Mouse (Mus musculus): Measurements from ENCODE around the gene Rapgef1. TPM values are rescaled to one million over a fixed set of nuclear protein-coding genes. Genes with fewer than 3 reads are reported as not detected.
"Not testable (repeated sequence)": the region's sequence is repeated elsewhere in the genome, so short reads cannot be mapped to it uniquely, and the experiment has no call there.

Gene Rapgef1
- polyA plus RNA-seq, 1 experiment from 2014 or later = 19.8 TPM

DNA sequence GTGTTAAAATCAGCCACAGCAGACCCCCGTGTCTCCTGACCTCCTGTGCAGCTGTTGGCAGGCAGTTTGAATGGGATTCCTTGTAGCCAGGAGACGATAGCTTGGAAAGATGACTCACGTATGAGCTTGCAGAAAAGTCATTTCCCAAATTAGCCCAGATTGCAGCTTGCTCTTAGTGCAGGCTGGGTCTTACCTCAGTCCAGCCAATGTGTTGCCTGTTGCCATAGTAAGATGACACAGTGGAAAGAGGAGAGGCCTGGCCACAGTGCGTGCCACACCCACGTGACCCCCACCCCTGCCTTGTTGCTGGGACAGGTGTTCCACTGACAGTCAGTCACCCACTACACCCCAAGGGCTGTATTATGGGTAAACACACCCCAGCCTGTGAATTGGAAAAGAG is 5.2 kb downstream of the Rapgef1 start:
- ATAC-seq = no peak
- no peaks in the 10 kb centered on the region for H3K9me3 ChIP-seq
- H3K36me3 ChIP-seq = no peaks in the 10 kb centered on the region
- 85% methylated on average over 5 of the region's 5 CpGs for WGBS
- H3K4me3 ChIP-seq (replicated peaks) = no peak overlapping the region
- no peak overlapping the region for H3K9ac ChIP-seq (replicated peaks)
- peaks cover 53% of the 10 kb centered on the region for H3K4me1 ChIP-seq (replicated peaks)
- no peak overlapping the region for H3K27ac ChIP-seq
- H3K4me2 ChIP-seq (replicated peaks) = no peak overlapping the region
- no peaks in the 10 kb centered on the region for H3K27me3 ChIP-seq

DNA sequence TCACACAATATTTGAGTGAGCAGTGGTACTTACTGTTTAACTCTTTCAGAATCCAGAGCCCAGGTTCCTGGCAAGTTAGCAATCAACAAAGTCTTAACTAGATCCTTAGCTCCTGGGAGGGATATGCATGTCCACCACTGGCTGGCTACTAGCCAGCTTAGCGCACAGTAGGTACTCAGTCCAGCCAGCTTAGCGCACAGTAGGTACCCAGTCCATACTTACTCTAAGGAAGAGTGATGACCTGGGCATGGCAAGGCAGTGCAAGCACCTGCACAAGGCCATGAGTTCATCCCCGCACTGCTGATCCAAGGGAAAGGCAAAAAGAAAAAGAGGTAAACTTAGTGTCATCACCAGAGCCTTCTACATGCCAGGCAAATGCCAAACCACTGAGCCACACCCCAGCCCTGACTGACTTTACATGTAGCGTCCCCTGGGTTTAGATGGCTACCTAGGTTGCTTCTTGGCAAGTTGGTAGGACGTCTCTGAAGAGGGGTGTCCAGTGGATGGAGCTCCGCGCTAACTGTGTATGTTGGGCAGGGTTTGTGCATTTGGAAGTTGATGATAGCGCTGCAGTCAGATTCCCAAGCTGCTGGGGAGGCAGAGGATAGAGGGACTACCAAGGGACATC is 6.2 kb downstream of the Rapgef1 start:
- H3K4me3 ChIP-seq (replicated peaks) = no peak overlapping the region
- WGBS = 97% methylated on average over 8 of the region's 8 CpGs
- no peak overlapping the region for H3K4me2 ChIP-seq (replicated peaks)
- H3K9me3 ChIP-seq = no peaks in the 10 kb centered on the region
- H3K4me1 ChIP-seq (replicated peaks) = peaks cover 54% of the 10 kb centered on the region
- no peaks in the 10 kb centered on the region for H3K27me3 ChIP-seq
- H3K36me3 ChIP-seq = no peaks in the 10 kb centered on the region; the same call in 1 of the 2 replicates
- H3K9ac ChIP-seq (replicated peaks) = no peak overlapping the region
- no peak for ATAC-seq
- H3K27ac ChIP-seq = no peak overlapping the region

GRCm38 (mm10) chr2:29627337-29627736 is 7.8 kb downstream of the Rapgef1 start:
- H3K9ac ChIP-seq (replicated peaks) = no peak overlapping the region
- no peak overlapping the region for H3K4me3 ChIP-seq (replicated peaks)
- H3K9me3 ChIP-seq = no peaks in the 10 kb centered on the region
- no peak overlapping the region for H3K4me2 ChIP-seq (replicated peaks)
- ATAC-seq = no peak
- 70% methylated on average over 3 of the region's 3 CpGs for WGBS
- H3K27me3 ChIP-seq = no peaks in the 10 kb centered on the region
- H3K36me3 ChIP-seq = no peaks in the 10 kb centered on the region; the same call in 1 of the 2 replicates
- H3K27ac ChIP-seq = no peak overlapping the region
- H3K4me1 ChIP-seq (replicated peaks) = peaks cover 37% of the 10 kb centered on the region

GRCm38 (mm10) chr2:29628186-29628585 is 8.7 kb downstream of the Rapgef1 start:
- 81% methylated on average over 5 of the region's 5 CpGs for WGBS
- Histone ChIP-seq H3K27ac (no peak overlapping the region), H3K36me3 (no peaks in the 10 kb centered on the region; the same call in 1 of the 2 replicates), H3K9ac (replicated peaks) (no peak overlapping the region), H3K4me3 (replicated peaks) (no peak overlapping the region), H3K27me3 (no peaks in the 10 kb centered on the region), H3K9me3 (no peaks in the 10 kb centered on the region), H3K4me1 (replicated peaks) (peaks cover 36% of the 10 kb centered on the region), H3K4me2 (replicated peaks) (no peak overlapping the region)
- ATAC-seq = no peak

DNA sequence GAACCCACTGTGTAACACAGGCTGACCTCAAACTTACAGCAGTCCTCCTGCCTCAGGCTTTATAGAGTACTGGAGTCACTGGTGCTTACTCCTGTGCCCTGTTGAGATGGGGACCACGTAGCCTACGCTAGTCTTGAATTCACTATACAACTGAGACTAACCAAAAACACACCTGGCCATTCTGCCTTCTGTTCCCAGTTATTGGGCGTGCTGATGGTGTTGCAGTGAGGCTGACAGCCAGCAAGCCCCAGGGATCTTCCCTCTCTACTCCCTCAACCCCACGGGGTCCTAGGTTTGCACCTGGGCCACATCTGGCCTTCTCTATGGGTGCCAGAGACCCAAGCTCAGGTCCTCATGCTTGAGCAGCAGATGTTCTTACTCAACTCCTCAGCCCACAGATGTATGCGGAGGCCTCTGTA is 9.3 kb downstream of the Rapgef1 start:
- H3K36me3 ChIP-seq = no peaks in the 10 kb centered on the region; the same call in 1 of the 2 replicates
- H3K4me3 ChIP-seq (replicated peaks) = no peak overlapping the region
- H3K9me3 ChIP-seq = no peaks in the 10 kb centered on the region
- H3K9ac ChIP-seq (replicated peaks) = no peak overlapping the region
- H3K4me1 ChIP-seq (replicated peaks) = peaks cover 34% of the 10 kb centered on the region
- no peak overlapping the region for H3K27ac ChIP-seq
- H3K27me3 ChIP-seq = no peaks in the 10 kb centered on the region
- 83% methylated on average over 5 of the region's 5 CpGs for WGBS
- H3K4me2 ChIP-seq (replicated peaks) = no peak overlapping the region
- ATAC-seq = no peak

GRCm38 (mm10) chr2:29629311-29629710 is 9.8 kb downstream of the Rapgef1 start:
- Histone ChIP-seq H3K4me1 (replicated peaks) (peaks cover 34% of the 10 kb centered on the region), H3K4me3 (replicated peaks) (no peak overlapping the region), H3K27me3 (no peaks in the 10 kb centered on the region), H3K9ac (replicated peaks) (no peak overlapping the region), H3K4me2 (replicated peaks) (no peak overlapping the region), H3K36me3 (no peaks in the 10 kb centered on the region; the same call in 1 of the 2 replicates), H3K9me3 (no peaks in the 10 kb centered on the region), H3K27ac (no peak overlapping the region)
- 61% methylated on average over 2 of the region's 2 CpGs for whole genome bisulfite sequencing
- no peak for ATAC-seq

GRCm38 (mm10) chr2:29630141-29630771 is 10.7 kb downstream of the Rapgef1 start:
- H3K4me1 ChIP-seq (replicated peaks) = peaks cover 40% of the 10 kb centered on the region
- WGBS = 92% methylated on average over 10 of the region's 10 CpGs

DNA sequence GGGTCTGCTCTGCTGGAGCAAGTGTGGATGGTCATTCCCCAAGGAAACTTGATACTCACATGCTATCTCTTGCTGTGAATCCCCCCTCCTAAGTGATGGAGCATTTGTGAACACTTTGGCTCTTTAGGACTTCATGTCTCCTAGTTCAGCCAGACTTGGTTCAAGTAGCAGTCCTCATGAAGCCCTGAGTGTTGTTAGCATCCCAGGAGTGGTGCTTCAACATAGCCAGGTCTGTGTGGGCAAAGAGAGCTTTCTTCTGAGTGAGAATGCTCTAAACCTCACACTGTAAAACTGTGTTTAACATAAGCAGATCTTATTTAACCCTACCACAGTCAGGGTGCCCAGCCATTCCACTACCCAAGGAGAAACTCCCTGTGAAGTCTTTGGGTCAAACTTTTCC is 11.5 kb downstream of the Rapgef1 start:
- no peaks in the 10 kb centered on the region; the same call in 1 of the 2 replicates for H3K36me3 ChIP-seq
- no peak overlapping the region for H3K4me3 ChIP-seq (replicated peaks)
- H3K9me3 ChIP-seq = no peaks in the 10 kb centered on the region
- H3K27ac ChIP-seq = no peak overlapping the region
- no peak overlapping the region for H3K9ac ChIP-seq (replicated peaks)
- peaks cover 40% of the 10 kb centered on the region for H3K4me1 ChIP-seq (replicated peaks)
- no peak overlapping the region for H3K4me2 ChIP-seq (replicated peaks)
- ATAC-seq = no peak
- no peaks in the 10 kb centered on the region for H3K27me3 ChIP-seq

More at GRCm38 (mm10) chr2:29630141-29630771, 10.7 kb downstream of the Rapgef1 start:
- Histone ChIP-seq H3K9ac (replicated peaks) (no peak overlapping the region), H3K27me3 (no peaks in the 10 kb centered on the region), H3K27ac (no peak overlapping the region), H3K36me3 (no peaks in the 10 kb centered on the region; the same call in 1 of the 2 replicates), H3K4me3 (replicated peaks) (no peak overlapping the region), H3K9me3 (no peaks in the 10 kb centered on the region), H3K4me2 (replicated peaks) (no peak overlapping the region)
- no peak for ATAC-seq

- H3K27me3 ChIP-seq; H3K4me2 ChIP-seq (replicated peaks); ATAC-seq; H3K27ac ChIP-seq; H3K9ac ChIP-seq (replicated peaks); H3K4me3 ChIP-seq (replicated peaks); H3K36me3 ChIP-seq; H3K9me3 ChIP-seq: not testable (repeated sequence)
- WGBS = 77% methylated on average over 12 of the region's 12 CpGs
- H3K4me1 ChIP-seq (replicated peaks) = peaks cover 40% of the 10 kb centered on the region
These were observed 12.1 kb downstream of the Rapgef1 start for GRCm38 (mm10) chr2:29631564-29632167.

GRCm38 (mm10) chr2:29632168-29632662 is 12.7 kb downstream of the Rapgef1 start:
- H3K27ac ChIP-seq = no peak overlapping the region
- no peak overlapping the region for H3K4me3 ChIP-seq (replicated peaks)
- WGBS = 90% methylated on average over 3 of the region's 3 CpGs
- H3K9ac ChIP-seq (replicated peaks) = no peak overlapping the region
- H3K4me1 ChIP-seq (replicated peaks) = peaks cover 40% of the 10 kb centered on the region
- H3K27me3 ChIP-seq = no peaks in the 10 kb centered on the region
- peaks cover 3% of the 10 kb centered on the region; the same call in 1 of the 2 replicates for H3K36me3 ChIP-seq
- no peak for ATAC-seq
- no peaks in the 10 kb centered on the region for H3K9me3 ChIP-seq
- no peak overlapping the region for H3K4me2 ChIP-seq (replicated peaks)

DNA sequence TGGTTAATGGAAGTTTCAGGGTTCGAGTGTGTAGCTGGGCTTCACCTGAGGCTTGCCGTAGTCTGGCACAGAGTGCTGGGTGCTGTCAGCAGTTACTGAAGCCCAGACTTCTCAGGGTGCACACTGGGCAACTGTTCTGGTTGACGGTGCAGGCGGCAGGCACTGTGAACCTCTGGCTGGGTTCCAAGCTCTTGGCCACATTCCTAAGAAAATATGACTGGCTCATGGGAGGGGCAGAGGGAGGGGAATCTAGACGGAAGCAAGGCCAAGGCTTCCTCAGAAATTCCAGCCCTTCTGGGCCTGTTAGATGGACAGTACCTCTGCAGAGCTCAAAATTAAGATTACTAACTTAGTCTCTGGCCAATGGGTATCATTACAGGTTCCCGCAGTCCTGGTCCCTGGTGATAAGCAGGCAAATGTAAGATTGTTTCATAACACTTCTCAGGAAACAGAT is 13.6 kb downstream of the Rapgef1 start:
- H3K4me1 ChIP-seq (replicated peaks) = peaks cover 35% of the 10 kb centered on the region
- H3K4me3 ChIP-seq (replicated peaks) = no peak overlapping the region
- no peak overlapping the region for H3K27ac ChIP-seq
- H3K9me3 ChIP-seq = no peaks in the 10 kb centered on the region
- 63% methylated on average over 6 of the region's 6 CpGs for WGBS
- no peaks in the 10 kb centered on the region for H3K27me3 ChIP-seq
- no peak overlapping the region; the same call in 1 of the 2 replicates for H3K9ac ChIP-seq (replicated peaks)
- peaks cover 3% of the 10 kb centered on the region; the same call in 1 of the 2 replicates for H3K36me3 ChIP-seq
- no peak overlapping the region for H3K4me2 ChIP-seq (replicated peaks)
- ATAC-seq = no peak

GRCm38 (mm10) chr2:29633782-29634181 is 14.3 kb downstream of the Rapgef1 start:
- no peak for ATAC-seq
- WGBS = 93% methylated on average over 3 of the region's 3 CpGs
- Histone ChIP-seq H3K36me3 (peaks cover 3% of the 10 kb centered on the region; the same call in 1 of the 2 replicates), H3K9me3 (no peaks in the 10 kb centered on the region), H3K27me3 (no peaks in the 10 kb centered on the region), H3K4me1 (replicated peaks) (peaks cover 30% of the 10 kb centered on the region), H3K9ac (replicated peaks) (no peak overlapping the region), H3K4me2 (replicated peaks) (no peak overlapping the region), H3K27ac (no peak overlapping the region), H3K4me3 (replicated peaks) (no peak overlapping the region)
